Mouse (Mus musculus) cerebellum, postnatal 25 days (tissue): ENCODE results near the gene Kidins220.

Experiments
- DNase-seq, 2 experiments: peaks; one replicate each; pipeline ENCODE4 v3.0.0; 2021; ENCODE audit warnings: mixed read lengths in 2 of 2

Gene Kidins220

DNA sequence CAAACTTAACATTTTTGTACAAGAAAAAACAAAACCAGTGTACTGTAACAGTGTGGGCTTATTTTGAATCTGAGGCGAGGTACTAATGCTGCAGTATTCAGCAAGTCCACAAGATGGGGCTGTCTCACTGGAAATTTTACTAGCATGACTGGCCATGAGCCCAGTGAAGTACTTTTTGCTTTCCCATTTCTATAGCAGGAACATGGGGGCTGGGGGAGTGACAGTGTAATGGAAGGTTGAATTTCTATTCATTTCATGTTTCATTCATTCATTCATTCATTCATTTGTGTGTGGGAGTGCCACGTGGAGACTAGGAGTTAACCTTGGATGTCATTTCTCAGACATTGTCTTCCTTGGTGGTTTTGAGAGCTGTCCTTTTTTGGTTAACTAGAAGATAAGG, 52.7 kb downstream of the Kidins220 start:
- peak; percentile 62 to 76 for DNase-seq

DNA sequence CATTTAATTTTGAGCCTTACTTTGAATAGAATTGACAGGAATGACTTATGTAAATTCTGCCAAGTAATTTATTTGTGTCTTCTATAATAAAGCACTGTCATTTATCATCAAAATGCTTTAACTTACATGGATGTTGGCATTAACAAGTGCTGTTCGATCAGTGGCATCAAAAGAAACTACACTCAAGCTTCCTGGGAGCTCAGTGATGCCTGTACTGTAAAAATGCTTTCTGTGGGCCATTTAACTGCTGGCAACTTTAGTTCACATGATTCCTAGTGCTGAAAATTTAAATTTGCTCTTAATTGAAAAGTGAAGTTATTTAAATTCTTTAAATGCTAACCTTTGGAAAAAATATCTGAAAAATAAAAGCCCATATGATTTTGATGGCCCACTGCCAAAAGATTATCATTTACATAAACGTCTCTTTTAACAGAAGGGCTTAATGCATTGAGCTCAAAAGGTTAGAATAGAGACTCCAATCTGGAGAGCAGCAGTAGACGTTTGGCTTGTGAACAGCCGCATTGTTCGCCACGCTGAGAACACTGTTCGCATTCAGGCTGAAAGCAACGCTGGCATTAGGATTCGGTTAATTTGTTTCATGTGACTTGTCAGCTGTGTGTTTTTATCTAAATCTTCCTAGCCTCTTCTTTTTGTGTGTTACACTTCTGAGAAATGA, 59.1 kb downstream of the Kidins220 start:
- DNase-seq: peak; percentile 21 to 43

DNA sequence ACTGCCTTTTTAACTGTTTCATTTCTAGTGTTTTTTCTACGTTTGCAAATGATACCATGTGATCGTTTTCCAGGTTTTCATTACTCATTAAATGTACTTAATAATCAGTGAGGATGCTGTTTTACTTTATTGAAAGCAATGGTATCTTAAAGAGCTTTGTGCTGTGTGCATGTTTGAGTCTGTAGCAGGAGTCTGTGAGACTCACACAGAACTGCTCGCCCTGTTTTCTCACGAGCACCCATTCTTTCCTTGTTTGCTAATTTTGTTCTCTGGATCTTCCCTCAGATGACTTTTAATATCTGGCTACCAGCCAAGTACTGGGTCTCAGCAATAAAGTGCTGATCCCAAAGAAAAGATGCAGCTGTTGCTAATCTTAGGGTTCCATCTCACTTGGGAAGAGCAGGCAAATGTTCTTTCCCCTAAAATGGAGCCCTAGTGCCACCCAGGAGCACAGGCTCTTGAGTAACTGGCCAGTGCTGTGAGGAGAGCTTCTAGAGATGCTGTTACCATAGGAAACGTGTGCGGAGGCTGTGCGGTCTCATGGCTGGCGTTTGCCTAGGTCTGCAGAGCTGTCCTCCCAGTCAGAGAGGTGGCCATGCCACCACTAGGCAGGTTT, 59.7 kb downstream of the Kidins220 start:
- DNase-seq: no peak

DNA sequence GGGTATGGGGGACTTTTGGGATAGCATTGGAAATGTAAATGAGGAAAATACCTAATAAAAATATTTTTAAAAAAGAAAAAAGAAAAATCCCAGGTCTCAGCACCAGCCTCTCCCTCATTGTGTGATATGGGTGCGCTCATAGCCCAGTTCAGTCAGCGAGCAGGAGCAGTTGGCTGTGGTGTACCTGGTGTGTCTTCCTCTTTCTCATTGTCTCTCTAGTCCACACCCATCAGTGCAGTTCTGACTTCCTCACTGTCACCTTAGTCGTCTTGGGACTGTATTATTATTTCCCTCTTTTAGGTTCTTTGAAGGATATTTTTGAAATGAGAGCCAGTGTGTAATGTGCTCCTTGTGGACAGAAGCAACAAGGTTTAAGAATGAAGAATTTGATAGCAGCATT, 61.3 kb downstream of the Kidins220 start:
- DNase-seq: no peak

DNA sequence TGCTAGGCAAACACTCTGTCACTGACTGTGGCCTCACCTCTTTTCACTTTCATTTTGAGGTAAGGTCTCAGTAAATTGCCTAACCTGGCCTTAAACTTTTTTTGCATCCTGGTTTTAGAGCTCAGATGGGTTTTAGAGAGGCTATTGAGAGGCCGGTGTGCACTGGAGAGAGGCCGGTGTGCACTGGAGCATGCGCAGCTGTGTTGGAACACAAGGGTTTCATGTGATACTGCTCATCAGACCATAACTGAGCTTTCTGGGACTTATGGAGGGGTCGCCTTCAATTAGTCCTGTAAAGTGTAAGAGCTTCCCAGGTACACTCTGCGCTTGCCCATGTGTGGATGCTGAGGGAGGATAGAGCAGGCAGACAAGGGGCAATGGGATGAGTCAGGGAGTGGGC, 62.5 kb downstream of the Kidins220 start:
- DNase-seq: no peak

DNA sequence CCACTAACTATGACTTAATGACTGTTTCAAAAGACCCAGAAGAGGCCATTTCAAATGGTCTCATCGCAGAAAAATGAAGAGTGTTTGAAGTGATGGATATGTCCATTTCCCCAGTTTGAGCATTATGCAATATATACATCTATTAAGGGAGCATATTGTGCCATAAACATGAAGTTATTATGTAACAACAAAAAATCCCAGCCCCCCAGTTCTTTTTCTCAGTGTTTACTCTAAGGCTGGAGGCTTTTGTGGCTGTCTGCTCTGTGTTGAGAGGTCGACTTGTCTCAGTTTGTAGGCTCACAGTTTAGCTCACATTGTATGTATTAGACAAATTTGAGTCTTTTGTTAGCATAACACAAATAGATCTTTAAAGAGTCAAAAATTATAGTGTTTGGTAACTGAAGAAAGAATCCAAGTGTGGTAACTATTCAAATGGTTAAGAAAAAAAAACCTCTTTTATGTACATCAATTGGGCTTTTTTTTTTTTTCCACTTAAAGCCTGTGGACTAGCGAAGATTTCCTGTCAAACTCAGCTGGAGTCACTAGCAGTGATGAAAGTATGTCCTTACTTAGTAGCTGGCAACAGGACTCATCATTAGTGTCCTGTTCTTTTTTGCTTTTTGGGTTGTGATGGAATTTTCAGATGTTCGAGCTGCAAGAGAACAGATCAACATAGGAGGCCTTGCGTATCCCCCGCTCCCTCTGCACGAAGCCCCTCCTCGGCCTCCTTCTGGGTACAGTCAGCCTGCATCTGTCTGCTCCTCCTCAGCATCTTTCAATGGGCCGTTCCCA, 63.2 kb downstream of the Kidins220 start:
- no peak for DNase-seq

DNA sequence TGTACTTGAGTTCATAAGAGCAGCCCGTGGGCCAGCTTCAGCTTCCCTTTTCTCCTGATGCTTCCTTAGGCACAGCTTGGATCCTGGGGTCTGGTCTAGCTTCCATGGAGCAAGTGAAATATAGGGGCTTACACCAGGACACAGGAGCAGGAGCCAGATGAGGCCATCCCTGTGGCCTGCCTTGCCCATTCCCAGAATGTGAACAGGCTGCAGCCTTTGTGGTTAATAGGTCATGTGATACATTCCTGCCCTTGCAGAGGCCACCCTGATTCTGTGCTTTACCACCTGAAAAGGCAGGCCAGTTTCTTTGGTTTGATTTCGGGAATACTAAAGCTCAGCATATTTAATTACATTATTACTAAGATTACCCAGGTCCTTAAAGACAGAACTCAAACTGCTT, 69.3 kb downstream of the Kidins220 start:
- no peak for DNase-seq

DNA sequence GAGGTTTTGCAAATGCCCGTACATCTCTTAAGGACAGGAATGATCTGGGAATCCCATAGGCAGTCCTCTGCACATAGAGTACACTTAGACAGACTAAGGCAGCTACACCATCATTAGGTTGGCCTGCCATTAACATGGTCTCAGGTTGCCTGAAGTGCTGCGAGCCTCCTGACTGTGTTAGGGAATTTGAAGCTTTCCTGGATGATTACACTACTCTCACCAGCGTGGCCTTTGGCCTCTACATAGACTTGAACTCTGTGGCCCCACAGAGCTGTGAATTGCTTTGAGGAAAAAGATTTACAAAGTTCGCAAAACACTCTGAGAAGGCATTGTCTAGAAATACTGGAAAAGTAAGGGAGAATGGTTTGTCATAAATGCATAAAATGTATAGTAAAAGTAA, 69.9 kb downstream of the Kidins220 start:
- DNase-seq: no peak

DNA sequence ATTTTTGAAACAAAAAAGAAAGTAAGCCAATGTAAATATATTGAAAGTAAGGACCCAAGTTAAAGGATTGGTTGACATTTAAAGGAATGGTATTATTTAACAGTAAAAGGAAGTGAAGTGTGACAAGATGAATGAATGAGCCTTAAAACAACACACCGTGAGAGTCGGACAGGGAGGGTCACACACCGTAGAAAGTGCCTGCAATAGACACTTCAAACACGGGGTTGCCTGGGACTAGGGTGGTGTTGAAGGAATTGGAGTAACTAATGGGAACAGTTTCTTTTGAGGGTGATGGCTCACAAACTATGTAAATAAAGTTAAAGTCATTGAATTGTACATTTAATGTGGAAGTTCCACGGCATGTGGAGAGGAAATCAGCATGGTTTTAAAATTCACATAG, 74.5 kb downstream of the Kidins220 start:
- no peak for DNase-seq

DNA sequence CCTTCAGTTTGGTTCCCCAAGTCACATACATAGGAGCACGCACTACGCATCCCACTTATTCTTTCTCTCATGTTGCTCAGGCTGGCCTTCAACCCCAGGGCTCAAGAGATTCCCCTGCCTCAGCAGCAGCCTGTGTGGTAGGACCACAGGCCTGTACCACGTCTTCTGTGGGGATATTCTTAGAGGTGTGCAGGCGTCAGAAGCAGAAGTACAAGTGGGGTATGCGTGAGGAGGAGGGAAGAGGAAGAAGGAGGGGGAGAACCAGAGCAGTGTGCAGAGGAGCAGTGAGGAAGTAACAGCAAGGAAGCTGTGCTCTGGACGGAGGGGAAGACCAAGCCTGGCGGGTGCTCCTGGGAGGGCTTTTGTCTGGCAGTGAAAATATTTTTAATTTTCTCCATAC, 79.8 kb downstream of the Kidins220 start:
- DNase-seq: no peak

DNA sequence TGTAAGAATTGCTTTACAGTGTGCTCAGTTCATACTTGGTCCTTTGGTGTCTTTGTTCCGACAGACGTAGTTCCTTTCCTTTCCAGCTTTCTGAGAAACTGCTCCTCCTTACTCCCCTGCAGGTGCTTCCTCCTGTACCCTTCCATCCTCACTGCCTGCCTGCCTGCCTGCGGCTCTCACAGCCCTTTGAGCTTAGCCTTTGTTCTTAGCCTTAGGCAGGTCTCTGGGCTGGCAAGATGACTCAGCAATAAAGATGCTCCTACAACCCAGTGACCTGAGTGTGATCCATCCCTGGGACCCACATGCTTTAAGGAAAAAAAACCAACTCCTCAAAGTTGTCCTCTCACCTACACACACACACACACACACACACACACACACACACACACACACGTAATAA, 80.2 kb downstream of the Kidins220 start:
- DNase-seq: no peak

DNA sequence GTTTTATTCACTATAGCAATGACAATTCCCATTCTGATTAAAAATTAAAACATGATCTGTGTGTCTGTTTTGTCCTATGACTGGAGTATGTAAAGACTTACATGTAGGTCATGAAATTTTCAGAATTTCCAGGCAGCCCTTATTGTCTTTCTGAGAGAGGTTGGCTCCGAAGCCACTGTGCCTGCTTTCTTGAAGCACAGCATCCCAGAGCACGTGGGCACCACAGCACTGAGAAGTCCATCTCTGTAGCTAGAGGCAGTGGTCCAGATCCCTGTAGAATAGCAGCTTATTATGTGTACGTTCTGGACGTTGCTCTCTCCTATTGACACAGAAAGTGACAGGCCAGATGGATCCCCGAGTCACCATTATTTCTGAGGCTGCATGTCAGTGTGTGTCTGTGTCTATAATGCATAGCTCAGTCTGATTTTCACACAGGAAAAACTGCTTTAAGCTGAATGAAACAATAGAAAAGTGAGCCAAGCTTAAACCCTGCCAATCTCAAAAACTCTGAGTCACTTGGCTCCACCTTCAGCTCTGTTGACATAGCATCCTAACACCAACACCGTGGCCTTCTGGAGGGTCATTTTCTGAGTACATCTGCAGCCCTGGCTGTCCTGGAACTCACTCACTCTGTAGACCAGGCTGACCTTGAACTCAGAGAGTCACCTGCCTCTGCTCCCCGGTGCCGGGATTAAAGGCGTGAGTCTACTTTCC, 84.9 kb downstream of the Kidins220 start:
- no peak for DNase-seq

DNA sequence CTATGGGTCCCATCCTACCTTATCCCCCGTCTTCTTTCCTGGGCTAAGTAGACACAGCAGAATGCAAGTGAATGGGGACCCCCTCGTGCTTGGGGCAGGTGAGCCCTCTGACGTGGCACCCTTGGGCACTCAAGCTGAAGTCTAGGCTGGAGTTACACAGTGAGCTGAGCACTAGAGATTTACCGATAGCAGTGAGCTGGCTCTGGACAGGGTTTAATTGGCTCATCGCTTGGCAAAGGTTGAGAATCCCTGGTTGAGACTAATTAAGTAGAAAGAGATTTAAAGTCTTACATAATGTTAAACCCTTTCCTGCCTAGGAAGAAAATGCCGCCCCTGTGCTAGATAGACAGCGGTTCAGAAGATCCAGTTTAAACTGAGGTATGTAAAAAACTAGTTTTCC, 86.2 kb downstream of the Kidins220 start:
- no peak for DNase-seq

DNA sequence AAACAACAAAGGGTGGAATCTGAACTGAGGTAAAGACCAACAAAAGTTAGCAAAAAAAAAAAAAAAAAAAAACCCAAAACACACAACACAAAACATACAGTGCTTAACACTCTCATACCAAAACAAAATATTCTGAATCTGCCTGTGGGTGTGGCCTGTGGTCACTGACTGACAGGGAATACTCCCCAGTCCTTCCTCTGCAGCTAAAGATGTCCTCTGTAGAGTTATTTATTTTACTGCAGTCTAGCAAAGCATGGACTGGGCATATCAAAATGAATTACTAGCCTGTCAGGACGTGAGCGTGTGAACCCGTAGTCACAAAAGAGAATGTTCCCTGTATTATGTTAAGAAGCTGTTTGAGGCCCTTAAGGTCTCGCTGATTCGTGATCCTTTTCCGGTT, 87.5 kb downstream of the Kidins220 start:
- DNase-seq: no peak

DNA sequence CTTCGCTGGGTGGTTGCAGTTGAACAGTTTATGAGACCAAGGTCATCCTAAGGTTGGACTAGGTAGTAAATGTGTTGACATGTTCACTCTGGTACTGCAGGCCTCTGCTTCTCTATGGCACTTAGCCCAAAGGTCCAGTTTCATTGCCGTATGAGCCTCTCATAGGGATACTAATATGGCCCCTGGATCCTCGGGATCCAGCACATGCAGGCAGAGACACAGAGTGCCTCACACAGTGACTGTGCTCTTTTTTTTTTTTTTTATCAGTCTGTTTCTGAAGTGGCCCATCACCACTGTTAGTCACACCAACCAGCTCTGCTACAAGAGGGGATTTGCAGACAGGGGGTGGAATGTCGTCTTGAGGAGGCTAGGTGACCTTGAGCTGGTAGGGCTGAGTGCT, 98.6 kb downstream of the Kidins220 start:
- DNase-seq: no peak

DNA sequence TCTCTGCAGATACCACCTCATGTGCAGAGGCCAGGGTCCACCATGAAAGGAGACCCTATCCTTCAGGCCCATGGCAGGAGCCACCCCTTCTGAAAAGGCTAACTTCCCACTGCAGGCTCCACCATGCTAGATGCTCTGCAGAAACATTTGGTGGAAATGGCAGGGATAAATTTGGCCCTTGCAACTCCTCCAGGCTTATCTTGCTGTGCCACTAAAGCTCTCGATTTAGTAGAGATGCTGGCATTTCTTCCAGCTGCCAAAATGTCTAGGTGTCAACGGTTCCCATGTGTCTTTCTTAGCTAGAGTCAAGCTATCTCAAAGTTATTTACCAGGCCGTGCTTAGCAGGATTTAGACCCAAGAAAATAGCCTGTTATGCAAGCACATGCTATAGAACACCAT, 99.6 kb downstream of the Kidins220 start:
- DNase-seq: no peak

DNA sequence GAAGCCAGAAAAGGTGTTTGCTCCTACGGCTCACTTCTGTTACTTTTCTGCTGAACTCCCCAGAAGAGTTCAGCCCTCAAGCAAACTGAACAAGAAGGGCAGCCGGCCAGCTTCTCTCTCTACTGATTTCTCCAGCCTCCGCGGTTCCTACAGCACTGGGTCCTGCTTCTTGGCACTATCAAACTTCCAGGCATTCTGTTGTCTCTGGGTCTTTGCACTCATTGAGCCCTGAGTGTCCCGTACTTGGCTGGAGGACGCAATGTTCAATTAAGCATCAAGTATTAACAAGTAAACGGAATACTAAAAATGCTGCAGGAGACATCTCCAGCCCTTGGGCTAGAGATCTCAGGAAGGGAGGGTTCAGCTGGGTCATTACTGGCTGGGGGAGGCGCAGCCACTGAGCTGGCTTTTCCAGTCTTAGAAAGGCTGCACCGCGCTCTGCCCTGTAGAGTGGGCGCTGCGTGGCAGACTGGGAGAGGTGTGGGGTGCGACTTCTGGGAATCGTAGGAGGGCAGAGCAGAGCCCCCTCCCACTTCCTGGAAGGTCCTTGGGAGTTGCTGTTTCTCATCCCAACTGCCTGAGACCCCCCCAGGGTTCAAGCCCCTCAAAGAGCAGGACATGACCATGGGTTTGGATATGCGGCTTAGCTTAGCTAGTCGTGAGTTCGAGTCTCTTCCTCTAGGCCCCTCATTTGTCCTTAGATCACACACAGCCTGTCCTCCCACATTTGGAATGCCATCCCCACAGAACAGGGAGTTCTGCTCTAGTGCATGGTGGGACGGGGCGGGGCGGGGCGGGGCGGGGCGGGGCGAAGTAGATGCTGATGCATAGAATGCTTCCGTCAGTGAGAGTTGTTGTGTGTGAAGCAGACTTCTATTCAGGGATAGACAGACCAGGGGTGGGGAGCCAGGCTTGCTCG, 108.8 kb downstream of the Kidins220 start:
- DNase-seq: no peak

DNA sequence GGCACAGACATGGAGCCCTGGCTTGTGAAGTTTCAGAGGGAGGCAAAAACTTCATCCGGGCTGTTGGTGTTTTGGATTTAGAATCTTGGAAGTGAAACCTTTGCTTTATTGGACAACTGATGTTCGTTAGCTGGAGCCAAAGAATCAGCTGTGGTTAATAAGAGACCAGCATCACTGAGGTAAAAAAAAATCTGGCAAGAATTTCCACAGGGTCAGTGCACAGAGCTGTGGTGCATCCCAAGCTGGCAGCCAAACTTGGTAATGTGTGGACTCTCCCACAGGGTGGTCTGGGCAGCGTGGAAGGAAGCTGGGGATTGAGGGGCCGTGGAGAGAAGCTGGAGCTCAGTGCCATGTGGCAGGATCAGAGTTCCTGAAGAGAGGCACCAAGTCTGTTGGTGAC, 112.2 kb downstream of the Kidins220 start:
- no peak for DNase-seq

DNA sequence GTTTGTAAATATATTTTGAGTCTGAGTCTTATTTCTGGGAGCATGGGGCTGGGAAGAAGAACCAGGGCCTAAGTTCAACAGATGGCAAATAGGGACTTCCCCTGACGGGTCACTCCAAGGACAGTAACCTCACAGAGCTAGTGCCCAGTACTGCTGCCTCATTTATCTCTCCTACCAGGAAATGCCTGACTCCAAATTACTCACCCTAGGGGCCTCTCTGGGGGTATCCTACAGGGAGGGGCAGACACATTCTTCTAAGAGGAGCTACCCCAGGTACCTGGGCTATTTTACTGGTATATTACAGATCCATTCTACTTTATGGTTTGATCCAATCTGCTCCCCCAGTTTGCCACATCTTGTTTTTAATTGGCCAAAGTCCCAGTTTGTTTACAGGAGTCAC, 114.7 kb downstream of the Kidins220 start:
- DNase-seq: no peak

DNA sequence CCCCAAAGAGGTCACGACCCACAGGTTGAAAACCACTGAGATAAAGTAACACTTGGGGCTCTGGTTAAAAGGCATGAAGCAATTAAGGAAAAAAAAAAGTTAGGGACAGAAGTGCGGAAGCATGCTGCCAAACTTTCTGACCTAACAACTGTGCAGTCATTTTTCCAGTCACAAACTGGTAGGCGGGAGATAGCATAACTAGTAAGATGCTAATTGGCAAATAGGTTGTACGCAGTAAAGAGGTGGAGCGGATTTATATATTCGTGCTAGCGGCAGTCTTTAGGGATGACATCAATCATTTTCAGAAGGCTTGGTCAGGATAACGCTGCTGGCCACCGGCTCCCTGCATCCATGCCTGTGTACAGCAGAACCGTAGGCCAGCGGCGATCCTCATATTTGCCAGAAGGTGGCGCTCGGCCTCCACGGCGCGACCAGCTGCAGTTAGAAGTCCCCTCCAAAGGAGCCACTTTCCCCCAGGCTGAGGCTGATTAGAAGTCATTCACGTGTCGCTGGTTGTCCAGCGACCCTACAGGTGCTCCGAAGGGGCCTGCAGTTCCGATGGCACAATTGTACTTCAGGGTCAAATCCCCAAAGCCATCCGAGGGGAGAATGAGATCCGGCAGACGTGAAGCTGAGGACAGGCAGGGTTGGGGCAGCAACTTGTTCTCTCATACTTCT, 117.4 kb downstream of the Kidins220 start:
- DNase-seq: peak; percentile 92 to 94

DNA sequence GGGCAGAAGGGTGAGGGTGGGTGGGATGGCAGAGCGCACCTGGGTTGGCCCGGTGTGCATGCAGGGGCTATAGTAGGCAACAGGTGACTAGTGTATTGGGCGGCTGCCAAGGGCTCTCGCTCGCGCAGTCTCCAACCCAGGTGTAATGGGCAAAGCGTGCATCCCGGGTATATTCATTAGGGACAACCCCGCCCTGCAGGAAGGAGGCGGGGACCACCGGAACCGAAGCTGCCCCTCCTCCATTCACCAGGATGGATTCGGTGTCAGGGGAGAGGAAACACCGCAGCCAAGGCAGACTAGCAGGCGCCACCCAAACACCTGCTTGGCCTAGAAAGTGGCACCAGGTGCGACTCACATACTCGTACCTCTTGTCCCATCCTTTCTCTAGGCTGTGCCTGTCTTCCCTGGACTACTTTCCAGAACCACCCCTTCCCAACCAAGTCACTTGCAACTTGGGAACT, 118.1 kb downstream of the Kidins220 start:
- peak; percentile 58 to 71 for DNase-seq
